Mouse (Mus musculus) ES-E14 (cell line): ENCODE results near the gene Zbed4. TPM values are rescaled to one million over a fixed set of nuclear protein-coding genes. Genes with fewer than 3 reads are reported as not detected.
"Not testable (repeated sequence)": the region's sequence is repeated elsewhere in the genome, so short reads cannot be mapped to it uniquely, and the experiment has no call there.

ENCODE experiments used
- DNase-seq: peaks from one replicate; pipeline ENCODE4 v3.0.0-alpha.2; 2013; ENCODE audit warnings: low read depth, low spot score
- H3K27ac ChIP-seq: 2 replicates; pipeline ENCODE4 v1.5.1; 2012; ENCODE audit warnings: low read depth, mild to moderate bottlenecking, low read length, moderate library complexity, mixed read lengths; ENCODE audit not compliant: poor library complexity, insufficient read depth, severe bottlenecking
- H3K36me3 ChIP-seq: 2 replicates; pipeline ENCODE4 v1.6.1; 2012; ENCODE audit warnings: mild to moderate bottlenecking, low read length, moderate library complexity, mixed read lengths; ENCODE audit not compliant: control insufficient read depth, poor library complexity, insufficient read depth, severe bottlenecking
- H3K4me1 ChIP-seq, 2 experiments: fragments of 150-350 bp in 1 of 2; sonication (generic) in 1 of 2; 2 replicates each; pipeline ENCODE4 v1.6.1; 2012; ENCODE audit warnings: low read length in 2 of 2, mild to moderate bottlenecking in 1 of 2, mixed read lengths in 1 of 2; ENCODE audit not compliant: control insufficient read depth in 2 of 2, insufficient read depth in 2 of 2, poor library complexity in 1 of 2
- H3K4me3 ChIP-seq, 2 experiments: fragments of 150-350 bp in 1 of 2; sonication (generic) in 1 of 2; 2 replicates each; pipeline ENCODE4 v1.5.1; 2012; ENCODE audit warnings: low read length in 2 of 2, low read depth in 1 of 2, mild to moderate bottlenecking in 1 of 2, mixed read lengths in 1 of 2; ENCODE audit not compliant: insufficient read depth in 1 of 2, poor library complexity in 1 of 2, severe bottlenecking in 1 of 2
- H3K9ac ChIP-seq: 2 replicates; pipeline ENCODE4 v1.6.1; 2012; ENCODE audit warnings: low read depth, mild to moderate bottlenecking, low read length, mixed read lengths; ENCODE audit not compliant: poor library complexity, insufficient read depth, severe bottlenecking
- H3K9me3 ChIP-seq: fragments of 150-350 bp; sonication (generic); 2 replicates; pipeline ENCODE4 v1.6.1; 2012; ENCODE audit warnings: low read depth, mild to moderate bottlenecking, low read length; ENCODE audit not compliant: control insufficient read depth, insufficient read depth
- CHD2 ChIP-seq: IDR thresholded peaks from 2 replicates; pipeline ENCODE4 v1.6.1; 2014; ENCODE audit warnings: mild to moderate bottlenecking, low read depth, low read length, inconsistent platforms
- HCFC1 ChIP-seq: IDR thresholded peaks from 2 replicates; pipeline ENCODE4 v1.6.1; 2012; ENCODE audit warnings: low read length, inconsistent platforms, borderline replicate concordance; ENCODE audit not compliant: insufficient read depth
- MAFK ChIP-seq: IDR thresholded peaks from 2 replicates; pipeline ENCODE4 v1.6.1; 2014; ENCODE audit warnings: mild to moderate bottlenecking, low read depth, low read length, inconsistent platforms; ENCODE audit not compliant: insufficient read depth
- ZC3H11A ChIP-seq: IDR thresholded peaks from 2 replicates; pipeline ENCODE4 v1.6.1; 2012; ENCODE audit warnings: low read depth, mild to moderate bottlenecking, inconsistent platforms, low read length, borderline replicate concordance
- ZNF384 ChIP-seq: IDR thresholded peaks from 2 replicates; pipeline ENCODE4 v1.6.1; 2012; ENCODE audit warnings: low read depth, low read length, inconsistent platforms
- in situ Hi-C, 2 experiments: fragments of 600-800 bp; cut with MboI; formaldehyde crosslinking; loops; one replicate each; pipeline ENCODE4 v1.15.1; 2025; ENCODE audit warnings: low sequenced_read_pairs in 2 of 2, inconsistent platforms in 1 of 2; ENCODE audit not compliant: unreplicated experiment in 2 of 2
- total RNA-seq: library from RNA; depleted of rRNA; stranded (reverse); fragments of 300-350 nt; gene quantifications from 2 replicates; pipeline ENCODE4 v1.2.3, GENCODE M21; 2012

The Zbed4 gene
- total RNA-seq, 1 experiment: 43.6 TPM

DNA sequence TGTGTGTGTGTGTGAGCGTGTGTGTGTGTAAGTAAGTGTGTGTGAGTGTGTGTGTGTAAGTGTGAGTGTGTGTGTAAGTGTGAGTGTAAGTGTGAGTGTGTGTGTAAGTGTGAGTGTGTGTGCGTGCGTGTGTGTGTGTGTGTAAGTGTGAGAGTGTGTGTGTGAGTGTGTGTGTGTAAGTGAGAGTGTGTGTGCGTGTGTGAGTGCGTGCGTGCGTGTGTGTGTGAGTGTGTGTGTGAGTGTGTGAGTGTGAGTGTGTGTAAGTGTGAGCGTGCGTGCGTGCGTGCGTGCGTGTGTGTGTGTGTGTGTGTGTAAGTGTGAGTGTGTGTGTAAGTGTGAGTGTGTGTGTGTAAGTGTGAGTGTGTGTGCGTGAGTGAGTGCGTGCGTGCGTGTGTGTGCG, 4.3 kb downstream of the Zbed4 start:
- Histone ChIP-seq H3K9ac (no peak overlapping the region), H3K36me3 (peaks cover 21% of the 10 kb centered on the region), H3K4me1 (peaks cover 0 to 4% of the 10 kb centered on the region in 2 experiments; a peak in 1 of 4 replicates), H3K9me3 (no peaks in the 10 kb centered on the region), H3K27ac (no peak overlapping the region), H3K4me3 (no peak overlapping the region)
- no peak for TF ChIP-seq CHD2
- in situ Hi-C loops: no loop called here
- DNase-seq: no peak

DNA sequence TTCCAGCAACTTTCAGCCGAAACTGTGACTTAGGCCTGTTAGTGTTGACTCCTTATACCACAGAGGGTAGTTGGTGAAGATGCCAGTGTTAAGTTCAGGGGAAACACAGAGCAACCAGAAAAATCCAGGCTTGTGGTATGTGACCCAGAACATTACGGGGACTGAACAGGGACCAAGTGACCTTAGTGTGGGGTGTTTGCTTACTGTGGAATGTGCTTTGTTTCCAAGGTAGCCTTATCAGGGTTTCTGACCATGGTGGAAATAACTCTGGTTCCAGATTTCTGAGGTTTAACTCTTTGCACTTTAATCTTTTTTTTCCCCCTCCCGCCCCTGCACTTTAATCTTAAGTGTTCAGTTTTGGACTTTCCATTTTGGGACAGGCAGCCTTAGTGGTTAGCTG, 6.6 kb downstream of the Zbed4 start:
- peaks cover 0 to under 1% of the 10 kb centered on the region in 2 experiments; a peak in 1 of 4 replicates for H3K4me1 ChIP-seq
- in situ Hi-C loops: no loop called here
- TF ChIP-seq ZC3H11A (no peak), HCFC1 (no peak), CHD2 (no peak), MAFK (no peak), ZNF384 (no peak)
- no peak overlapping the region for H3K9ac ChIP-seq
- H3K36me3 ChIP-seq: peaks cover 23% of the 10 kb centered on the region
- no peak overlapping the region for H3K27ac ChIP-seq
- no peak overlapping the region for H3K4me3 ChIP-seq
- H3K9me3 ChIP-seq: no peaks in the 10 kb centered on the region
- DNase-seq: no peak

DNA sequence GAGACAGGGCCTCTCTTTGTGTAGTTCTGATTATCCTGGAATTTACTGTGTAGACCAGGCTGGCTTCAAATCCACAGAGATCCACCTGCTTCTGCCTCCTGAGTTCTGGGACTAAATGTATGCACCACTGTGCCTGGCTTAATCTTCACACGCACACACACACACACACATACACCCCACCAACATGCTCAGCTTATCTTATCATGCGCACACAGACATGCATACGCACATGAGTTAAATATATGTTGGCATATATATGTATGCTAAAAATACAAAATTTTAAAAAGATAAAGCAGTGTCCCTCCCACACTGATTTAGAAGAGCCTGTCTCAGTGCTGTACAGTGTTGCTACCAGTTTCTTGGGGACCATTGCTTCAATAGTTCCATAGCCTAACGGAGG, 10.1 kb downstream of the Zbed4 start:
- TF ChIP-seq CHD2: no peak
- no peak for TF ChIP-seq ZC3H11A
- TF ChIP-seq HCFC1: no peak
- TF ChIP-seq MAFK: no peak
- no peak for TF ChIP-seq ZNF384
- no peak overlapping the region for H3K9ac ChIP-seq
- no peak overlapping the region for H3K27ac ChIP-seq
- no peak for DNase-seq
- H3K9me3 ChIP-seq: no peaks in the 10 kb centered on the region
- in situ Hi-C loops: no loop called here
- peaks cover 13% of the 10 kb centered on the region for H3K36me3 ChIP-seq
- no peak overlapping the region for H3K4me3 ChIP-seq
- H3K4me1 ChIP-seq: no peaks in the 10 kb centered on the region

DNA sequence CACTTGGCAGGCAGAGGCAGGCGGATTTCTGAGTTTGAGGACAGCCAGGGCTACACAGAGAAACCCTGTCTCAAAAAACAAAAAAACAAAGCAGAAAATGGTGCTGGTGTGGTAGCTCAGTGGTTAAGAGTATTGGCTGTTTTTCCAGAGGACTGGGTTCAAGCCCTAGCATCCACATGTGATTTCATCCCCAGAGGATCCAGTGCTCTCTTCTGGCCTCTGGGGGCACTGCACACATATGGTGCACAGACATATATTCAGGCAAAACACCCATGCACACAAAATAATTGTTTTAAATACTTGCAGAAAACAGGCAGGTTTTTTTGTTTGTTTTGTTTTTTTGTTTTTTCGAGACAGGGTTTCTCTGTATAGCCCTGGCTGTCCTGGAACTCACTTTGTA, 14.7 kb downstream of the Zbed4 start:
- peak; percentile 36 for DNase-seq
- H3K27ac ChIP-seq, H3K9me3 ChIP-seq, H3K9ac ChIP-seq, H3K36me3 ChIP-seq, H3K4me1 ChIP-seq, in situ Hi-C loops, H3K4me3 ChIP-seq: not testable (repeated sequence)

DNA sequence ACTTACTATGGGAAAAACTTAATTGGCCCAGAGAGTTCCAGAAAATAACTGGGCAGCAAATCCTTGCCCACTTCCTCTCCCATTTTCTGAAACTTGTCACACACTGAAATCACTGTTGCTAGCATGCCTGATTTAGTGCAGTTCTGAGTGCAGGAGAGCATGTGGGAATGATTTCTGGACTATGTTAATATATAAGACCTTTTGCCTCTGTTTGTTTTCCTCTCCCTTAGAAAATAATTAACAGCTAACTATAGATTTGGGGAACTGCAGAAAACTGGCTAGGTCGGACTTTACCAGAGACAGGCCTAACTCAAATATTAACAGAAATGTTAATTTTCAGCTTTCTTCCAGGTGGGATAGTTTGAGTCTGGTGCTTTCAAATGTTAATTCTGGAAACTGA, 17.1 kb downstream of the Zbed4 start:
- Histone ChIP-seq H3K9ac (no peak overlapping the region), H3K4me3 (no peak overlapping the region), H3K4me1 (no peaks in the 10 kb centered on the region), H3K9me3 (no peaks in the 10 kb centered on the region), H3K27ac (no peak overlapping the region), H3K36me3 (peaks cover 4% of the 10 kb centered on the region; the same call in 1 of the 2 replicates)
- in situ Hi-C loops: no loop called here
- DNase-seq: no peak
- no peak for TF ChIP-seq CHD2
- TF ChIP-seq ZC3H11A: no peak
- TF ChIP-seq MAFK: no peak
- TF ChIP-seq ZNF384: no peak
- TF ChIP-seq HCFC1: no peak
